Mouse (Mus musculus) mouse embryonic stem cell (cell line): ENCODE results near the gene Galk2.

Source experiments
- in situ Hi-C, 2 experiments: fragments of 300-500 bp; cut with MboI; formaldehyde crosslinking; loops; 1 replicate in 1 of 2; 3 replicates in 1 of 2; pipeline ENCODE4 v1.14.3; 2019 to 2020; ENCODE audit warnings: low sequenced_read_pairs in 2 of 2, low pct_unique_long_range_greater_than_20kb in 1 of 2, mixed read lengths in 1 of 2; ENCODE audit not compliant: unreplicated experiment in 1 of 2

Gene Galk2

DNA sequence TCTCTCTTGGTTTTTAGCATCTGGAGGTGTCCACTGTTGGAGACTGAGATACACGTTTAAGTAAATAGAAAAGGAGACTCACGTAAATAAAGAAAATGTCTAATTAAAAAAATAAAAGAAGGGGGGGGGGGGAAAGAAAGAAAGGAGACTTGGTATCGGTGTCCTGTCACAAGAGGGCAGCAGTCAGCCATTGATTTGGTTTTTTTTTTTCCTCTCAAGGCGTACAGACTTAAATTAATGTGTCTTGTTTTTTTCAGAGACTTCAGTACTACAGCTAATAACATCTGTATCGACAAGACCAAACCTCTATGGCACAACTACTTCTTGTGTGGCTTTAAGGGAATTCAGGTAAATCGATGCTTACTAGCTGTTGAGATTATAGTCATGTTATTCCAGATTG is 34.2 kb downstream of the Galk2 start:
- in situ Hi-C loops: no loop called here

DNA sequence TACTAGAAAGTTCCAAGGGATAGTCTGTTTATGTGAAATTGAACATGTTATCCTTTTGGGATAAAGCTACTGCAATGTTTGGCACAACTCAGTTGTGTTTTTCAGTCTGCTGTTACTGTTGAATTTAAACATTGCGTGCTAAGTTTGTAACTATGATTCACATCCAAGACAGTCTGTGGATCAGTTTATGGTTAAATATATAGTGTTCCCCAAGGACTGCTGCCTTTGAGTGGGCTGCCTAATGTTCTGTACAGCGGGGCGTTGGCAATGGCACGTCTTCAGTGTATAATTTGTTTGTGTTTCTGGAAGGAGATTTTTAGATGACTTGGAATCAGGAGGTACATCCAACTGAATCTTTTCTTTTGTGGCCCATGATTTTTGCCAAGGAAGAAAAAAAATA is 36.2 kb downstream of the Galk2 start:
- in situ Hi-C loops: no loop called here

DNA sequence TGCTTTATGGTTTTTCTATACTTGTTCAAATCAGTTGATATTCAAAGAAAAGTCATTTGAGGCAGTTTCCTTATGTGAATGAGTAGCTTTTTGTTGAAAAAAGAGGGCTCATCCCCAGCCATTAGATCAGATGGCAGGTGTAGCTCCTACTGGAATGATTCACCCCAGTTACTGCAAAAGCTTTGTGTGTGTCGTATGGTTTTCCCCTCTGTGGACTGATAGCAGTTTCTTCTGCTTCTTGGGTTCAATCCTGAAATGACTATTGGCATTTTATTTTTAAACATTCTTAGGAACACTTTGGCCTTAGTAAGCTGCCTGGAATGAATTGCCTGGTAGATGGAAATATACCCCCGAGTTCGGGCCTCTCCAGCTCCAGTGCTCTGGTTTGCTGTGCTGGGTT is 37.4 kb downstream of the Galk2 start:
- in situ Hi-C loops: no loop called here

GRCm38 (mm10) chr2:125900797-125901410 is 42.0 kb downstream of the Galk2 start:
- in situ Hi-C loops: no loop called here

DNA sequence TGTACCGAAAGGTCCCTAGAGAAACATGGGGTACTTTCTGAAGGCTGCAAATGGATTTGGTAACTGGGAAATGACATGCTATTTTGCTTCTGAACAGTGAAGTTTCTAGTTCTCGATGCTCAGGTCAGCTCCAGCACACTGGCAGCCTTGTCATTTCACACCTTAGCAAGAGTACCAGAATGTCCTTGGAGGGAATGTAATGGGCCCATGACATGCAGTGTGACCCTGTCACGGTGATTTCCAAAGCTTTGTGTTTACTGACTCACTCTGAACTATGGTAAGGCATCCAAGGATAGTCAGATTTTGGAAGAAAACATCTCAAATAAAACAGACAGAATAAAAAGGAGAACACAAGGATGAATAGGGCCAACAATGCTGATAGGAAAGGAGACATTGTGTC is 42.5 kb downstream of the Galk2 start:
- in situ Hi-C loops: no loop called here

- in situ Hi-C loops: no loop called here
Observed at GRCm38 (mm10) chr2:125906407-125907066, 47.6 kb downstream of the Galk2 start.

DNA sequence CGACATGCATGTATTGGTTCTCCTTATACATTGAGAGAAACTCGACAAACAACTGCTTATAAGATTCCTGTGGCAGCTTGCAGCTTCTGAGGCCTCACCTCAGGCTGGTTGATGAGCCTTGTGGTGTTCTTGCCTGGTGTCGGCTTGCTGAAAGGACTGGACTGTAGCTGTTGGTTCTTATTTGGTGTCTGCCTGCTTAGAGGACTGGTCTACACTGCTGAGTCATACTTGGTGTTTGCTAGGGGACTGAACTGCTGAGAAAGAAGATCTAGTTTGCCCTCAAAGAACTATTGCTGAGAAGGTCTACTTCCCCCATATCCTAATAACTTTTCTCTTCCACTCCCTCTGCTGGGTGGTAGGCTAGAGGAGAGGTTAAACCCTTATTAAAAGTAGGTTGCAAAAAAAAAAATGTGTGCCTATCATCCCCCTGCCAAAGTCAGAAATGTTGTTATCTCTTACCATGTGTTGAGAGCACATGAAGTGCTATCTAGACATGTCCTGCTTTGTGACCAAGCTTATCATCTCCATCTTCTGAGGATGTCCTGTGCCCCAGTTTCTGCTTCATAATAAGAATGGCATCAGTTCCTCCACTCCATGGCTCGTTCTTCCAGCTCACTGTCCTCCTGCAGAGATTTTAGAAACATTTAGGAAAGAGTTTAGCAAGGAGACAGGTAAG is 48.8 kb downstream of the Galk2 start:
- in situ Hi-C loops: no loop called here

GRCm38 (mm10) chr2:125914167-125914566 is 55.3 kb downstream of the Galk2 start:
- in situ Hi-C loops: no loop called here

GRCm38 (mm10) chr2:125914713-125915112 is 55.8 kb downstream of the Galk2 start:
- in situ Hi-C loops: no loop called here

GRCm38 (mm10) chr2:125916652-125917296 is 57.9 kb downstream of the Galk2 start:
- in situ Hi-C loops: no loop called here

- in situ Hi-C loops: no loop called here
Observed at GRCm38 (mm10) chr2:125917297-125917679, 58.4 kb downstream of the Galk2 start.

DNA sequence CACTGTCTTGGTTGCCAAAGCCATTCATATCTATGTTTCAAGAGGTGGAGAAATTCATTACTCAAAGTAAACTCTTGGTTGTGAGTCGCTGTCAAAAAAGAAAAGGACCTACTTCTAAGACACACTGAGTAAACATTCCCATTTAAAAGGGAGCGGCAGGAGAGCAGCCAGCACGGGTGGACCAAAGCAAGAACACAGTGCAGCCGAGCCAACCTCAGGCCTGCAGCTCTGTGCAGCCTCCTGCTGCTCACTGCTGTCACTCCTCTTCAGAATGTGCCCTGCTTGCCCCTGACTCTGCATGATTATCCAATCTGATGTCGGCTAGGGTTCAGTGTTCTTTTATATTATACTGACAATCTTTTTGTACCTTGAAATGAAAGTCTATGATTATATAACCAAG is 62.4 kb downstream of the Galk2 start:
- in situ Hi-C loops: no loop called here

DNA sequence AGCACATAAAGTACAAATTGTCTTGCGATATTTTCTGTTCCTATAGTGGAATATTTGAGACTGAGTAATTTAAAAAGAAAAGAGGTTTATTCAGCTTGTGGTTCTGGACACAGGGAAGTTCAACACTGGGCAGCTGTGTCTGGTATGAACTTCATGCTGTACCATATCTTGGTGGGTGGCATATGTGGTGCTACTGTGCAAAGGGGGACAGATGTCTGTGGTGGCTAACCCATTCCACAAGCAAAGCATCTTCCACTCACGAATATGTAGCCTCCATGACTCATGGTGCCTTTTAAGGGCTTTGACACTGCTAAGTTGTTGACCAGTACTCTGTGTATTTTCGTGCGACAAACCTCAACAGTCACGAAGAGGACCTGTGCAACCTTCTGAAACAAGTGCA is 63.2 kb downstream of the Galk2 start:
- in situ Hi-C loops: no loop called here

- in situ Hi-C loops: no loop called here
Observed at GRCm38 (mm10) chr2:125922877-125923276, 64.0 kb downstream of the Galk2 start.

- in situ Hi-C loops: no loop called here
Observed at GRCm38 (mm10) chr2:125923346-125923745, 64.4 kb downstream of the Galk2 start.

DNA sequence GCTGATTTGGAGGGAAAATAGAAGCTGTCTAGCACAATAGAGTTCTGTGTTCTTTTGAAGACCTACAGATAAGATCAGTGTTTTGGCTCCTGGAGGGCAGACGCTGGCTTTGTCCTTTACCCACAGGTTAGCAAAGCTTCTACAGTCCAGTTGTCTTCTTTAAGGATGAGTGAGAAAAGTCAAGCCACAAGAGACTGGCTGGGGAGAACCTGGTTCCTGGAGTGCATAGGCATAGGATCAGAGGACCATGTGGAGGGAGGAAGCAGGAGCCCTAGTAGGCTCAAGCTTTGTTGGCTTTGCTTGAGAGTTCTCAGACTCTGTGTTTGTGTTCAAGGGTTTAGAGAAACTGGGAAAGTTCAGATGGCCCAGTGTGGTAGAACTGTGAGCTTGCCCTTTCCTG is 65.6 kb downstream of the Galk2 start:
- in situ Hi-C loops: no loop called here

DNA sequence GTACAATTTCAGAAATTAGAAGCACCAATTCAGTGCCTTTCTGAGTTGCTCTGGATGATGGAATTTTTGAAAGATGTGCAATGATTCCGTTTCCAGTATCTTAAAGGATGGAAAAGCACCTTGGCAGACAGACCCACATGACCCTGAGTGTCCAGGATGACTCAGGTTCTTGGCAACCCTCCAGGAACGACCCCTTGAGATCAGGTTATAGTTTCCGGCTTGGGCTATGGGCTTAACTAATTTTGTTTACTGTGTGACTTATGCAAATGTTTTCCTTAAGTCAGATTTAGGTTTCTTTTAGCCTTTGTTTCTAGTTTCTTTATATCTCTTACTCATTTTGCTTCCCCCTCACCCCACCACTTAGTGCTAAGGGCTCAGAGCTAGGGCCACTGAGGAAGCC is 66.2 kb downstream of the Galk2 start:
- in situ Hi-C loops: no loop called here

GRCm38 (mm10) chr2:125929396-125929795 is 70.5 kb downstream of the Galk2 start:
- in situ Hi-C loops: no loop called here

- in situ Hi-C loops: no loop called here
Observed at GRCm38 (mm10) chr2:125929872-125930271, 71.0 kb downstream of the Galk2 start.

- in situ Hi-C loops: no loop called here
Observed at GRCm38 (mm10) chr2:125931193-125931592, 72.3 kb downstream of the Galk2 start.
